Mouse (Mus musculus): Measurements from ENCODE around the gene Vps25. TPM values are rescaled to one million over a fixed set of nuclear protein-coding genes. Genes with fewer than 3 reads are reported as not detected.

Vps25 gene
- polyA plus RNA-seq, 1 experiment from 2014 or later, result 111 TPM

GRCm38 (mm10) chr11:101279193-101279569 lies 25.7 kb downstream of the Vps25 start:
- Histone ChIP-seq H3K27ac (no peak overlapping the region), H3K9me3 (no peaks in the 10 kb centered on the region), H3K36me3 (peaks cover 5% of the 10 kb centered on the region; the same call in 1 of the 2 replicates), H3K27me3 (peaks cover 23% of the 10 kb centered on the region), H3K4me2 (replicated peaks) (peak overlapping the region; percentile 73), H3K4me3 (replicated peaks) (peak overlapping the region; percentile 66), H3K9ac (replicated peaks) (no peak overlapping the region), H3K4me1 (replicated peaks) (peaks cover 27% of the 10 kb centered on the region)
- 66% methylated on average over 14 of the region's 14 CpGs for WGBS
- peak; percentile 58 for ATAC-seq

GRCm38 (mm10) chr11:101280837-101281236 lies 27.3 kb downstream of the Vps25 start:
- H3K4me2 ChIP-seq (replicated peaks), result no peak overlapping the region
- no peaks in the 10 kb centered on the region for H3K9me3 ChIP-seq
- peaks cover 20% of the 10 kb centered on the region for H3K27me3 ChIP-seq
- no peak overlapping the region for H3K4me3 ChIP-seq (replicated peaks)
- H3K9ac ChIP-seq (replicated peaks), result no peak overlapping the region
- no peak for ATAC-seq
- H3K27ac ChIP-seq, result no peak overlapping the region
- H3K4me1 ChIP-seq (replicated peaks), result peaks cover 27% of the 10 kb centered on the region
- 51% methylated on average over 7 of the region's 7 CpGs for WGBS
- H3K36me3 ChIP-seq, result peaks cover 11% of the 10 kb centered on the region

GRCm38 (mm10) chr11:101282896-101283295 lies 29.4 kb downstream of the Vps25 start:
- no peaks in the 10 kb centered on the region for H3K9me3 ChIP-seq
- WGBS, result 27% methylated on average over 5 of the region's 5 CpGs
- ATAC-seq, result no peak
- H3K27me3 ChIP-seq, result peaks cover 12% of the 10 kb centered on the region
- no peak overlapping the region for H3K9ac ChIP-seq (replicated peaks)
- H3K36me3 ChIP-seq, result peaks cover 20% of the 10 kb centered on the region
- H3K27ac ChIP-seq, result no peak overlapping the region
- no peak overlapping the region for H3K4me2 ChIP-seq (replicated peaks)
- H3K4me3 ChIP-seq (replicated peaks), result no peak overlapping the region
- H3K4me1 ChIP-seq (replicated peaks), result peaks cover 10% of the 10 kb centered on the region

GRCm38 (mm10) chr11:101283805-101284204 lies 30.3 kb downstream of the Vps25 start:
- ATAC-seq, result no peak
- H3K9me3 ChIP-seq, result no peaks in the 10 kb centered on the region
- H3K27me3 ChIP-seq, result peaks cover 12% of the 10 kb centered on the region
- peaks cover 5% of the 10 kb centered on the region for H3K4me1 ChIP-seq (replicated peaks)
- no peak overlapping the region for H3K9ac ChIP-seq (replicated peaks)
- 66% methylated on average over 4 of the region's 4 CpGs for WGBS
- no peak overlapping the region for H3K4me2 ChIP-seq (replicated peaks)
- no peak overlapping the region for H3K4me3 ChIP-seq (replicated peaks)
- peaks cover 28% of the 10 kb centered on the region for H3K36me3 ChIP-seq
- no peak overlapping the region for H3K27ac ChIP-seq

- Histone ChIP-seq H3K4me2 (replicated peaks) (no peak overlapping the region), H3K27ac (no peak overlapping the region), H3K36me3 (peaks cover 63% of the 10 kb centered on the region), H3K27me3 (no peaks in the 10 kb centered on the region), H3K9ac (replicated peaks) (no peak overlapping the region), H3K4me1 (replicated peaks) (no peaks in the 10 kb centered on the region), H3K4me3 (replicated peaks) (no peak overlapping the region), H3K9me3 (no peaks in the 10 kb centered on the region)
- no peak for ATAC-seq
- 91% methylated on average over 9 of the region's 9 CpGs for WGBS
These were observed 33.8 kb downstream of the Vps25 start for GRCm38 (mm10) chr11:101287306-101287705.

GRCm38 (mm10) chr11:101291231-101291630 lies 37.7 kb downstream of the Vps25 start:
- Histone ChIP-seq H3K4me3 (replicated peaks) (no peak overlapping the region), H3K27ac (no peak overlapping the region), H3K4me1 (replicated peaks) (no peaks in the 10 kb centered on the region), H3K36me3 (peaks cover 92% of the 10 kb centered on the region), H3K4me2 (replicated peaks) (no peak overlapping the region), H3K27me3 (no peaks in the 10 kb centered on the region), H3K9ac (replicated peaks) (no peak overlapping the region), H3K9me3 (no peaks in the 10 kb centered on the region)
- 97% methylated on average over 8 of the region's 8 CpGs for WGBS
- no peak for ATAC-seq

- ATAC-seq, result no peak
- no peaks in the 10 kb centered on the region for H3K27me3 ChIP-seq
- 92% methylated on average over 8 of the region's 8 CpGs for WGBS
- H3K27ac ChIP-seq, result no peak overlapping the region
- H3K9me3 ChIP-seq, result no peaks in the 10 kb centered on the region
- no peak overlapping the region for H3K4me2 ChIP-seq (replicated peaks)
- peaks cover 86% of the 10 kb centered on the region for H3K36me3 ChIP-seq
- H3K9ac ChIP-seq (replicated peaks), result no peak overlapping the region
- no peak overlapping the region for H3K4me3 ChIP-seq (replicated peaks)
- peaks cover 5% of the 10 kb centered on the region for H3K4me1 ChIP-seq (replicated peaks)
These were observed 41.7 kb downstream of the Vps25 start for GRCm38 (mm10) chr11:101295191-101295590.

- H3K27me3 ChIP-seq, result no peaks in the 10 kb centered on the region
- WGBS, result 71% methylated on average over 7 of the region's 7 CpGs
- H3K4me2 ChIP-seq (replicated peaks), result peak overlapping the region; percentile 83
- peak overlapping the region; percentile 90 for H3K9ac ChIP-seq (replicated peaks)
- H3K27ac ChIP-seq, result no peak overlapping the region
- peaks cover 23% of the 10 kb centered on the region for H3K4me1 ChIP-seq (replicated peaks)
- H3K4me3 ChIP-seq (replicated peaks), result peak overlapping the region; percentile 90
- no peaks in the 10 kb centered on the region for H3K9me3 ChIP-seq
- H3K36me3 ChIP-seq, result peaks cover 30% of the 10 kb centered on the region
- no peak for ATAC-seq
These were observed 47.4 kb downstream of the Vps25 start for GRCm38 (mm10) chr11:101300881-101301280.

- H3K4me3 ChIP-seq (replicated peaks), result peak overlapping the region; percentile 90
- peak overlapping the region; percentile 83 for H3K4me2 ChIP-seq (replicated peaks)
- WGBS, result 15% methylated on average over 26 of the region's 26 CpGs
- no peaks in the 10 kb centered on the region for H3K27me3 ChIP-seq
- H3K36me3 ChIP-seq, result peaks cover 27% of the 10 kb centered on the region
- ATAC-seq, result peak; percentile 63
- H3K4me1 ChIP-seq (replicated peaks), result peaks cover 23% of the 10 kb centered on the region
- H3K27ac ChIP-seq, result peak overlapping the region; percentile 55
- H3K9me3 ChIP-seq, result no peaks in the 10 kb centered on the region
- H3K9ac ChIP-seq (replicated peaks), result peak overlapping the region; percentile 90
These were observed 47.9 kb downstream of the Vps25 start for GRCm38 (mm10) chr11:101301299-101302003.

GRCm38 (mm10) chr11:101302004-101302798 lies 48.7 kb downstream of the Vps25 start, which contains the start of gene Becn1:
Becn1 (minus strand) TSS chr11:101302286.
- Histone ChIP-seq H3K27ac (peak within 1 kb of the TSS; percentile 55), H3K36me3 (peaks cover 23% of the 10 kb centered on the region), H3K4me1 (replicated peaks) (peaks cover 23% of the 10 kb centered on the region), H3K9me3 (no peaks in the 10 kb centered on the region), H3K4me2 (replicated peaks) (peak within 1 kb of the TSS; percentile 83), H3K4me3 (replicated peaks) (peak within 1 kb of the TSS; percentile 90), H3K9ac (replicated peaks) (peak within 1 kb of the TSS; percentile 90), H3K27me3 (no peaks in the 10 kb centered on the region)
- ATAC-seq, result peak; percentile 97
- 8% methylated on average over 39 of the region's 39 CpGs for WGBS

- H3K36me3 ChIP-seq, result no peaks in the 10 kb centered on the region
- H3K9me3 ChIP-seq, result no peaks in the 10 kb centered on the region
- 43% methylated on average over 5 of the region's 5 CpGs for WGBS
- no peaks in the 10 kb centered on the region; the same call in 1 of the 2 replicates for H3K27me3 ChIP-seq
- H3K27ac ChIP-seq, result no peak overlapping the region
- H3K9ac ChIP-seq (replicated peaks), result no peak overlapping the region
- H3K4me1 ChIP-seq (replicated peaks), result no peaks in the 10 kb centered on the region
- no peak overlapping the region for H3K4me2 ChIP-seq (replicated peaks)
- H3K4me3 ChIP-seq (replicated peaks), result no peak overlapping the region
- ATAC-seq, result no peak
These were observed 54.2 kb downstream of the Vps25 start for GRCm38 (mm10) chr11:101307744-101308143.

Measured in midbrain, embryonic 13.5 days (tissue).